Mouse (Mus musculus) forebrain, embryonic 12.5 days (tissue): ENCODE measurements around the gene Trip11. TPM values are rescaled to one million over a fixed set of nuclear protein-coding genes. Genes with fewer than 3 reads are reported as not detected.
"Not testable (repeated sequence)": the region's sequence is repeated elsewhere in the genome, so short reads cannot be mapped to it uniquely, and the experiment has no call there.

Source experiments
- ATAC-seq: fragments of 200-750 bp; cut with Nextera tagmentation; 2 replicates; pipeline ENCODE4 v1.8.0; 2017; ENCODE audit warnings: moderate TSS enrichment; ENCODE audit not compliant: low FRiP score
- H3K27ac ChIP-seq: fragments of 300-500 bp; sonication (generic); 2 replicates; pipeline ENCODE4 v1.5.1; 2016; ENCODE audit warnings: mild to moderate bottlenecking
- H3K27me3 ChIP-seq: fragments of 300-500 bp; sonication (generic); 2 replicates; pipeline ENCODE4 v1.6.1; 2016; ENCODE audit warnings: mild to moderate bottlenecking
- H3K36me3 ChIP-seq: fragments of 300-500 bp; sonication (generic); replicated peaks from 2 replicates; pipeline ENCODE4 v1.6.1; 2016; ENCODE audit warnings: mild to moderate bottlenecking
- H3K4me1 ChIP-seq: fragments of 300-500 bp; sonication (generic); 2 replicates; pipeline ENCODE4 v1.6.1; 2016
- H3K4me2 ChIP-seq: fragments of 300-500 bp; sonication (generic); 2 replicates; pipeline ENCODE4 v1.6.1; 2016; ENCODE audit warnings: mild to moderate bottlenecking, moderate library complexity
- H3K4me3 ChIP-seq: fragments of 300-500 bp; sonication (generic); replicated peaks from 2 replicates; pipeline ENCODE4 v1.5.1; 2016; ENCODE audit warnings: mild to moderate bottlenecking
- H3K9ac ChIP-seq: fragments of 300-500 bp; sonication (generic); 2 replicates; pipeline ENCODE4 v1.6.1; 2016; ENCODE audit warnings: mild to moderate bottlenecking
- H3K9me3 ChIP-seq: fragments of 300-500 bp; sonication (generic); 2 replicates; pipeline ENCODE4 v1.6.1; 2016
- WGBS: fragments of 180-500 bp; shearing (Covaris S2); methylation state at CpG from one replicate; pipeline ENCODE4 v1.1.7; 2016; 5-methylcytosine and 5-hydroxymethylcytosine counted together
- polyA plus RNA-seq: library from polyadenylated mRNA; unstranded; fragments of >200 nt; fragmentation: Nextera tagmentation; extraction: Ambion mirVana; gene quantifications from 2 replicates; pipeline ENCODE4 v1.2.1, GENCODE M21; 2016

The Trip11 gene
- 19.3 and 22.5 TPM in 2 replicates for polyA plus RNA-seq

- ATAC-seq = peak; percentile 95
- Histone ChIP-seq H3K9me3 (no peaks in the 10 kb centered on the region), H3K4me3 (peak within 1 kb of the TSS; percentile 70), H3K27me3 (no peaks in the 10 kb centered on the region), H3K9ac (peak within 1 kb of the TSS; percentile 82), H3K4me1 (peaks cover 18% of the 10 kb centered on the region), H3K4me2 (peak within 1 kb of the TSS; percentile 78), H3K27ac (peak within 1 kb of the TSS; percentile 67), H3K36me3 (peaks cover 13% of the 10 kb centered on the region)
- under 1% methylated on average over 69 of the region's 69 CpGs for WGBS
Measured at GRCm38 (mm10) chr12:101912626-101913490, at the start of gene Trip11. TSS of gene Trip11 (minus strand) at chr12:101913267.

- H3K36me3 ChIP-seq, H3K9ac ChIP-seq, H3K27me3 ChIP-seq, H3K4me3 ChIP-seq, ATAC-seq, H3K9me3 ChIP-seq, H3K27ac ChIP-seq: not testable (repeated sequence)
- Histone ChIP-seq H3K4me1 (peaks cover 16% of the 10 kb centered on the region), H3K4me2 (peak overlapping the region; percentile 40)
- WGBS = 92% methylated on average over 5 of the region's 5 CpGs
Measured at GRCm38 (mm10) chr12:101958960-101959780, 46.1 kb upstream of the Trip11 start.

GRCm38 (mm10) chr12:101958556-101958955 is 45.5 kb upstream of the Trip11 start:
- no peak for ATAC-seq
- H3K36me3 ChIP-seq = 0 out of 2 replicates have a peak, but pooled peaks cover 3% of the 10 kb centered on the region
- no peaks in the 10 kb centered on the region for H3K9me3 ChIP-seq
- H3K4me2 ChIP-seq = peak overlapping the region; percentile 40
- no peak overlapping the region for H3K27ac ChIP-seq
- H3K27me3 ChIP-seq = no peaks in the 10 kb centered on the region
- peaks cover 16% of the 10 kb centered on the region for H3K4me1 ChIP-seq
- WGBS = 54% methylated on average over 9 of the region's 9 CpGs
- H3K9ac ChIP-seq = 0 out of 2 replicates have a peak overlapping the region, but pooled peaks have one; percentile 21
- peak overlapping the region; percentile 82; the same call in 1 of the 2 replicates for H3K4me3 ChIP-seq

GRCm38 (mm10) chr12:101957942-101958544 is 45.0 kb upstream of the Trip11 start, which contains the start of gene Atxn3:
TSS of gene Atxn3 (minus strand) at chr12:101958246.
- under 1% methylated on average over 53 of the region's 54 CpGs for WGBS

GRCm38 (mm10) chr12:101957079-101957941 is 44.2 kb upstream of the Trip11 start:
- Histone ChIP-seq H3K4me1 (peaks cover 16% of the 10 kb centered on the region), H3K4me3 (peak overlapping the region; percentile 82), H3K27ac (peak overlapping the region; percentile 56; the same call in 1 of the 2 replicates), H3K4me2 (peak overlapping the region; percentile 68), H3K36me3 (0 out of 2 replicates have a peak, but pooled peaks cover 3% of the 10 kb centered on the region), H3K9ac (peak overlapping the region; percentile 84), H3K27me3 (no peaks in the 10 kb centered on the region), H3K9me3 (no peaks in the 10 kb centered on the region)
- no peak; the same call in 1 of the 2 replicates for ATAC-seq
- 14% methylated on average over 26 of the region's 26 CpGs for WGBS

More at GRCm38 (mm10) chr12:101957942-101958544, 45.0 kb upstream of the Trip11 start, which contains the start of gene Atxn3:
- no peaks in the 10 kb centered on the region for H3K27me3 ChIP-seq
- H3K4me3 ChIP-seq = peak within 1 kb of the TSS; percentile 82
- peak within 1 kb of the TSS; percentile 68 for H3K4me2 ChIP-seq
- peak; percentile 100 for ATAC-seq
- peak within 1 kb of the TSS; percentile 84 for H3K9ac ChIP-seq
- 0 out of 2 replicates have a peak, but pooled peaks cover 3% of the 10 kb centered on the region for H3K36me3 ChIP-seq
- peak within 1 kb of the TSS; percentile 56; the same call in 1 of the 2 replicates for H3K27ac ChIP-seq
- H3K4me1 ChIP-seq = peaks cover 16% of the 10 kb centered on the region
- H3K9me3 ChIP-seq = no peaks in the 10 kb centered on the region

- not testable (repeated sequence) for H3K9ac ChIP-seq, ATAC-seq, H3K9me3 ChIP-seq, H3K27ac ChIP-seq, H3K4me3 ChIP-seq, H3K36me3 ChIP-seq, H3K27me3 ChIP-seq, H3K4me2 ChIP-seq
- H3K4me1 ChIP-seq = peaks cover 16% of the 10 kb centered on the region
- WGBS = 96% methylated on average over 8 of the region's 8 CpGs
Measured at GRCm38 (mm10) chr12:101955821-101956220, 42.8 kb upstream of the Trip11 start.

GRCm38 (mm10) chr12:101948801-101949200 is 35.7 kb upstream of the Trip11 start:
- WGBS = 88% methylated on average over 4 of the region's 4 CpGs
- no peak overlapping the region for H3K27ac ChIP-seq
- no peaks in the 10 kb centered on the region for H3K27me3 ChIP-seq
- no peak overlapping the region for H3K9ac ChIP-seq
- no peak overlapping the region for H3K4me3 ChIP-seq
- H3K4me1 ChIP-seq = no peaks in the 10 kb centered on the region
- H3K36me3 ChIP-seq = peaks cover 32% of the 10 kb centered on the region
- H3K4me2 ChIP-seq = no peak overlapping the region
- no peaks in the 10 kb centered on the region for H3K9me3 ChIP-seq
- ATAC-seq = no peak

GRCm38 (mm10) chr12:101947986-101948385 is 34.9 kb upstream of the Trip11 start:
- H3K4me2 ChIP-seq = no peak overlapping the region
- ATAC-seq = no peak
- no peak overlapping the region for H3K9ac ChIP-seq
- H3K27ac ChIP-seq = no peak overlapping the region
- WGBS = 87% methylated on average over 8 of the region's 8 CpGs
- no peaks in the 10 kb centered on the region for H3K9me3 ChIP-seq
- no peaks in the 10 kb centered on the region for H3K4me1 ChIP-seq
- no peaks in the 10 kb centered on the region for H3K27me3 ChIP-seq
- peaks cover 32% of the 10 kb centered on the region for H3K36me3 ChIP-seq
- no peak overlapping the region for H3K4me3 ChIP-seq

GRCm38 (mm10) chr12:101937572-101937971 is 24.5 kb upstream of the Trip11 start:
- Histone ChIP-seq H3K36me3 (peaks cover 62% of the 10 kb centered on the region), H3K27ac (no peak overlapping the region), H3K4me2 (no peak overlapping the region), H3K27me3 (no peaks in the 10 kb centered on the region), H3K9ac (no peak overlapping the region), H3K9me3 (0 out of 2 replicates have a peak, but pooled peaks cover 3% of the 10 kb centered on the region), H3K4me3 (no peak overlapping the region), H3K4me1 (no peaks in the 10 kb centered on the region)
- ATAC-seq = no peak
- 84% methylated on average over 7 of the region's 7 CpGs for WGBS

- no peak for ATAC-seq
- no peak overlapping the region for H3K4me3 ChIP-seq
- no peaks in the 10 kb centered on the region for H3K9me3 ChIP-seq
- H3K27me3 ChIP-seq = no peaks in the 10 kb centered on the region
- WGBS = 95% methylated on average over 3 of the region's 3 CpGs
- H3K36me3 ChIP-seq = peaks cover 65% of the 10 kb centered on the region
- no peaks in the 10 kb centered on the region for H3K4me1 ChIP-seq
- H3K27ac ChIP-seq = no peak overlapping the region
- H3K4me2 ChIP-seq = no peak overlapping the region
- no peak overlapping the region for H3K9ac ChIP-seq
Measured at GRCm38 (mm10) chr12:101935223-101935622, 22.2 kb upstream of the Trip11 start.

- H3K4me3 ChIP-seq = no peak overlapping the region
- no peaks in the 10 kb centered on the region for H3K4me1 ChIP-seq
- H3K27me3 ChIP-seq = no peaks in the 10 kb centered on the region
- H3K9ac ChIP-seq = no peak overlapping the region
- H3K4me2 ChIP-seq = no peak overlapping the region
- peaks cover 76% of the 10 kb centered on the region for H3K36me3 ChIP-seq
- ATAC-seq = no peak
- 83% methylated on average over 1 of the region's 1 CpGs for WGBS
- H3K27ac ChIP-seq = no peak overlapping the region
- H3K9me3 ChIP-seq = no peaks in the 10 kb centered on the region
Measured at GRCm38 (mm10) chr12:101928423-101928822, 15.4 kb upstream of the Trip11 start.
